Mouse (Mus musculus): ENCODE results near the gene Pacs2. TPM values are rescaled to one million over a fixed set of nuclear protein-coding genes. Genes with fewer than 3 reads are reported as not detected.
A peak's percentile ranks its signal among the peaks of the same experiment; 100 is the strongest.

Gene Pacs2
- polyA plus RNA-seq (2016; fragmentation: Nextera tagmentation; extraction: Ambion mirVana), result 17.7 and 22.0 TPM in 2 replicates

- Histone ChIP-seq H3K27me3 (ENCODE audit: low read depth, poor library complexity, severe bottlenecking) (no peaks in the 10 kb centered on the region), H3K36me3 (peaks cover 9% of the 10 kb centered on the region; the same call in 1 of the 2 replicates), H3K4me1 (peaks cover 48% of the 10 kb centered on the region), H3K27ac (replicated peaks) (peak within 1 kb of the TSS; percentile 96), H3K9me3 (replicated peaks) (no peaks in the 10 kb centered on the region), H3K4me3 (peak within 1 kb of the TSS; percentile 95)
- DNase-seq (ENCODE audit: low spot score), result peak; percentile 91
- 4% methylated on average over 73 of the region's 85 CpGs for WGBS
These were observed at the start of gene Pacs2 for GRCm38 (mm10) chr12:113013604-113014558. Gene Pacs2, plus strand, starts transcription at chr12:113014508.

DNA sequence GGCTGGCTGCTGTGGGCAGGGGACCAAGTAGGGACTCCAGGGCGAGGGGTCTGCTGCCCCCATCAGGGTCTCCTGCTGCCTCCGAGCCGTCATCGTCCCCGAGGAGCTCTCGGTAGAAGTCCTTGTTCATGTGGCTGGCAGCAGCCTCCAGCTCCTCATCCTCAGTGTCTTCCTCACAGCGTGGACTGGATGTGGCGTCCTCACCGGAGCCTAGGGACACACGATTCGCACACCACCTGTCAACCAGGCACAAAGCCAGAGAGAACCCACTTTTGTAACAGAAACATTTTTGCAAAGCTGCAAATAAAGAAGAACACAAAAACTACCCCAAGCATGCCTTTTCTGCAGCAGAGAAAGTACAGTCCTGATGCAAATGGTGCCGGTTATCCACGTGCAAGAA lies 48.5 kb upstream of the Pacs2 start:
- WGBS, result 92% methylated on average over 13 of the region's 13 CpGs
- Histone ChIP-seq H3K9me3 (replicated peaks) (no peaks in the 10 kb centered on the region), H3K27ac (replicated peaks) (no peak overlapping the region), H3K4me1 (no peaks in the 10 kb centered on the region), H3K27me3 (ENCODE audit: low read depth, poor library complexity, severe bottlenecking) (no peaks in the 10 kb centered on the region), H3K4me3 (no peak overlapping the region), H3K36me3 (peaks cover 100% of the 10 kb centered on the region)
- no peak for DNase-seq (ENCODE audit: low spot score)

DNA sequence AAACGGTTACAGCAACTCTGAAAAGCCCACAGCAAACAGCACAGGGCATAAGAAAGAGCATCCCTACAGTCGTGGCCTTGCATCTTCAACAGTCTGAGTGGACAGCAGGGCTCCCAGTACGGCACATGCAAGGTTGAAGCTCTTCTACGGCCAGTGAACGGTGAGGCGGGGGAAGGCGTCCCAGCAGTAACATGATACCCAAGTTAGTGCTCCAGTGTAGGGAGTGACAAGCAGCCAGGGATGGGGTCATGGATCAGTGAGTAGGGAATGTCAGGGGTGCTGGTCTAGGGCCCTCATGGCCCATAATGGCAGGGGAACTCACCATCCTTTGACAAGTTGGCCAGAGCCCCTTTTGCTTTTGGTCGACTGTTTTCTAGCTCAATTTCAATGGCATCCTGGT lies 45.4 kb upstream of the Pacs2 start:
- Histone ChIP-seq H3K36me3 (peaks cover 100% of the 10 kb centered on the region), H3K27me3 (ENCODE audit: low read depth, poor library complexity, severe bottlenecking) (no peaks in the 10 kb centered on the region), H3K4me1 (no peaks in the 10 kb centered on the region), H3K9me3 (replicated peaks) (no peaks in the 10 kb centered on the region), H3K4me3 (no peak overlapping the region), H3K27ac (replicated peaks) (no peak overlapping the region)
- DNase-seq (ENCODE audit: low spot score), result no peak
- 76% methylated on average over 8 of the region's 8 CpGs for WGBS

DNA sequence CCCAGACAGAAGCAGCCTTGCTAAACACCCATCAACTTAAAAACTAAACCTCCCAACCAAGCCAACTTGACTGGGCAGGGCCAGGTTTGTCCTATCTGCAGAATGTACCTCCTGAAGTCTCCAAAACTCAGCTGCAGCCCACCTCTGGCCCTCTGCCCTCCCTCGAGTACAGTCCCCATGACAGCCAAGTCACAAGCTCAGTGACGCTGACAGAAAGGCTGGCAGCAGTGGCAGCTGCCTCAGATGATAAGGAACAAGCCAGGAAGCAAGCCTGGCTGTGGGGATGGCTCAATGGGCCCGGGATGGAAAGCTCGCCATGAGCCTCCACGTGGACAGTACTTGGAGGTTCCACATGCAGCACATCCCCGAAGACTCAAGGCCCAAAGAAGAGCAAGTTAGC lies 44.7 kb upstream of the Pacs2 start:
- Histone ChIP-seq H3K4me1 (no peaks in the 10 kb centered on the region), H3K4me3 (no peak overlapping the region), H3K27me3 (ENCODE audit: low read depth, poor library complexity, severe bottlenecking) (no peaks in the 10 kb centered on the region), H3K36me3 (peaks cover 99% of the 10 kb centered on the region), H3K9me3 (replicated peaks) (no peaks in the 10 kb centered on the region), H3K27ac (replicated peaks) (no peak overlapping the region)
- WGBS, result 88% methylated on average over 6 of the region's 6 CpGs
- no peak for DNase-seq (ENCODE audit: low spot score)

DNA sequence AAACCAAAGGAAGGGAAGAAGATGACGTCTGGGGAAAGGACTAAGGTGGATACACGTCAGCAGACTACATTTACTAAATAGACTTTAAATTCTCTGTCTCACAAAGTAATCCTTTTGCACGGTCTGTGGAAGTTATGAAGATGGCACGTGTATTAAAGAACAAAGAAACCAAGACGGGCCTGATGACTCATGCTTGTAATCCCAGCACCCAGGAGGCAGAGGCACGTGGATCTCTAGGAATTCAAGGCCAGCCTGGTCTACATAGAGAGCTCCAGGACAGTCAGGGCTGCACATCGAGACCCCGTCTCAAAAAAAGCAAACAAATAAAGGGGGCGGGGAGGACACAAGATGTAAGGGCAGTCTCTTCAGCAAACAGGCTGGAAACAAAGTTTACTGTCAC lies 39.6 kb upstream of the Pacs2 start:
- H3K4me1 ChIP-seq, result peaks cover 24% of the 10 kb centered on the region
- no peaks in the 10 kb centered on the region for H3K9me3 ChIP-seq (replicated peaks)
- H3K27ac ChIP-seq (replicated peaks), result no peak overlapping the region
- H3K36me3 ChIP-seq, result peaks cover 83% of the 10 kb centered on the region
- WGBS, result 90% methylated on average over 9 of the region's 9 CpGs
- DNase-seq (ENCODE audit: low spot score), result no peak
- H3K27me3 ChIP-seq (ENCODE audit: low read depth, poor library complexity, severe bottlenecking), result 0 out of 2 replicates have a peak, but pooled peaks cover 5% of the 10 kb centered on the region
- H3K4me3 ChIP-seq, result no peak overlapping the region

DNA sequence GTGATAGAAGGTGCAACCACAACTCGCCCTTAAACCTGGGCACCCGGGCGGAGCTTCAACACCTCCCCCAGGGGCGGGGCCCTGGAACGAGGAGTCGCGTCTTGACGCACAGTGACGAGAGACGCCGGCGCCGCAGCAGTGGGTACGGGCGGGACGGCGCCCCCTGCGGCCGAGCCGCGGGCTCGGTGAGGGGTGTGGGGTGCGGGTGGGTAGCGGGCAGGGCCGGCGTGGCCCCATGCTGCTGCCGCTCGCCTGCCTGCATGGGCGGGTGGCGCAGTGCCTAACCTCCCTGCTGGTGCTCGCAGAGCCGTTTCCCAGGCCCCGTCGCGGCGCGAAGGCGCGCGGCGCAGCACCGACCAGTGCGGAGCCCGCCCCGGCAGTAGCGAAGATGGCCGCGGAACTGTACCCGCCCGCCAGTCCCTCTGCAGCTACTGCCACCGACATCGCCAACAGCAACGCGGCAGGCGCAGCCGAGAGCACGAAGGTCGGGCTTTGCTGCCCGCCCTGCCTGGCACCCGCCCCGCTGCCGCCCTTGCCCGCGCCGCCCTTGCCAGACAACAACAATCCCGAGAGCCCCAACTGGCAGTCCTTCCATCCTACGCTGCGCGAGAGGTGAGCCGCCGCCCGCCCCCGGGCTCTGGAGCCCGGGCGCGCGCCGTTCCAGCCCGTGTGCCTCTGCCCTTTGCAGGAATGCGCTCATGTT lies 37.8 kb upstream of the Pacs2 start, which contains the start of gene Btbd6:
Gene Btbd6, plus strand, starts transcription at position 112 of the 703 bp plus-strand sequence.
- Histone ChIP-seq H3K4me3 (peak within 1 kb of the TSS; percentile 87), H3K27ac (replicated peaks) (peak within 1 kb of the TSS; percentile 94), H3K27me3 (ENCODE audit: low read depth, poor library complexity, severe bottlenecking) (0 out of 2 replicates have a peak, but pooled peaks cover 5% of the 10 kb centered on the region), H3K4me1 (peaks cover 24% of the 10 kb centered on the region), H3K36me3 (peaks cover 83% of the 10 kb centered on the region), H3K9me3 (replicated peaks) (no peaks in the 10 kb centered on the region)
- peak; percentile 84 for DNase-seq (ENCODE audit: low spot score)
- WGBS, result 1% methylated on average over 78 of the region's 80 CpGs

DNA sequence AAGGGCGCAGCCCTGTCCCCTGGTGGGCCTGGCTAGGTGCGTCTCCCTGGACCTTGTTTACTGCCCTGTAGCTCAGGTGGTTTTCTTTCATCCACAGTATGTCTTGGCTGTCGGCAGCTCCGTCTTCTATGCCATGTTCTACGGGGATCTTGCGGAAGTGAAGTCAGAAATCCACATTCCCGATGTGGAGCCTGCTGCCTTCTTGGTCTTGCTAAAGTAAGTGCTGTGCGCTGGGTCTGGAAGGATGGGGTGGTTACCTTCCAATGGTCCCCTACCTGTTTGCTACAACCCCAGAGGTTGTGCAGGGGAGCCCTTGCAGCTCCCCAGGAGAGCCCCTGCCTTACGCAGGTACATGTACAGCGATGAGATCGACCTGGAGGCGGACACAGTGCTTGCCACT lies 37.2 kb upstream of the Pacs2 start:
- no peak for DNase-seq (ENCODE audit: low spot score)
- Histone ChIP-seq H3K27me3 (ENCODE audit: low read depth, poor library complexity, severe bottlenecking) (0 out of 2 replicates have a peak, but pooled peaks cover 5% of the 10 kb centered on the region), H3K27ac (replicated peaks) (peak overlapping the region; percentile 94), H3K4me3 (peak overlapping the region; percentile 87), H3K9me3 (replicated peaks) (no peaks in the 10 kb centered on the region), H3K36me3 (peaks cover 83% of the 10 kb centered on the region), H3K4me1 (peaks cover 24% of the 10 kb centered on the region)
- WGBS, result 47% methylated on average over 12 of the region's 12 CpGs

GRCm38 (mm10) chr12:112982031-112982430 lies 32.3 kb upstream of the Pacs2 start:
- WGBS, result 94% methylated on average over 2 of the region's 2 CpGs
- Histone ChIP-seq H3K4me1 (peaks cover 9% of the 10 kb centered on the region), H3K4me3 (no peak overlapping the region), H3K9me3 (replicated peaks) (no peaks in the 10 kb centered on the region), H3K27me3 (ENCODE audit: low read depth, poor library complexity, severe bottlenecking) (0 out of 2 replicates have a peak, but pooled peaks cover 5% of the 10 kb centered on the region), H3K36me3 (peaks cover 96% of the 10 kb centered on the region), H3K27ac (replicated peaks) (no peak overlapping the region)
- no peak for DNase-seq (ENCODE audit: low spot score)

DNA sequence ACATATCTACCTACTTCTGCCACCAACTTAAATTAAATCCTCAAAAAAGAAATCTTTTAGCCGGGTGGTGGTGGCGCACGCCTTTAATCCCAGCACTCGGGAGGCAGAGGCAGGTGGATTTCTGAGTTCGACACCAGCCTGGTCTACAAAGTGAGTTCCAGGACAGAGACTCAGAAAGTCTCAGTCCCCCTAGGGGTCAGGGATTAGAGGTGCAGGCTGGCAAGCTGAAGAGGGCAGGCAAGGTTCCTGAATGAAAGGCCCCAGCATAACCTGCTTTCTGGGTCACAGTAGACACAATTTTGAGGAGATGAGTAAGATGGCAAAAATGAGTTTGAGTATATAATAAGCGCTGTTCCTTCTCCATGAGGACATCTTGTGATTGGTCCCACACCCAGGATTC lies 29.0 kb upstream of the Pacs2 start:
- peaks cover 85% of the 10 kb centered on the region for H3K36me3 ChIP-seq

GRCm38 (mm10) chr12:112987877-112988276 lies 26.4 kb upstream of the Pacs2 start:
- no peaks in the 10 kb centered on the region for H3K9me3 ChIP-seq (replicated peaks)
- no peak for DNase-seq (ENCODE audit: low spot score)
- H3K4me1 ChIP-seq, result no peaks in the 10 kb centered on the region
- H3K27ac ChIP-seq (replicated peaks), result no peak overlapping the region
- H3K4me3 ChIP-seq, result no peak overlapping the region
- no peaks in the 10 kb centered on the region for H3K27me3 ChIP-seq (ENCODE audit: low read depth, poor library complexity, severe bottlenecking)
- H3K36me3 ChIP-seq, result peaks cover 83% of the 10 kb centered on the region
- 72% methylated on average over 6 of the region's 6 CpGs for WGBS

More for the DNA sequence above, 29.0 kb upstream of the Pacs2 start:
- DNase-seq (ENCODE audit: low spot score), result no peak
- Histone ChIP-seq H3K27ac (replicated peaks) (no peak overlapping the region), H3K9me3 (replicated peaks) (no peaks in the 10 kb centered on the region), H3K4me3 (no peak overlapping the region), H3K4me1 (no peaks in the 10 kb centered on the region), H3K27me3 (ENCODE audit: low read depth, poor library complexity, severe bottlenecking) (no peaks in the 10 kb centered on the region)
- 94% methylated on average over 6 of the region's 6 CpGs for WGBS

GRCm38 (mm10) chr12:112990706-112991405 lies 23.5 kb upstream of the Pacs2 start:
- Histone ChIP-seq H3K36me3 (peaks cover 80% of the 10 kb centered on the region), H3K27me3 (ENCODE audit: low read depth, poor library complexity, severe bottlenecking) (no peaks in the 10 kb centered on the region), H3K9me3 (replicated peaks) (no peaks in the 10 kb centered on the region), H3K4me1 (no peaks in the 10 kb centered on the region), H3K4me3 (no peak overlapping the region), H3K27ac (replicated peaks) (no peak overlapping the region)
- DNase-seq (ENCODE audit: low spot score), result no peak
- WGBS, result 91% methylated on average over 5 of the region's 5 CpGs

- Histone ChIP-seq H3K9me3 (replicated peaks) (no peaks in the 10 kb centered on the region), H3K4me1 (0 out of 2 replicates have a peak, but pooled peaks cover under 1% of the 10 kb centered on the region), H3K36me3 (peaks cover 80% of the 10 kb centered on the region), H3K27me3 (ENCODE audit: low read depth, poor library complexity, severe bottlenecking) (no peaks in the 10 kb centered on the region), H3K27ac (replicated peaks) (no peak overlapping the region), H3K4me3 (no peak overlapping the region)
- WGBS, result 93% methylated on average over 2 of the region's 2 CpGs
- DNase-seq (ENCODE audit: low spot score), result no peak
These were observed 22.9 kb upstream of the Pacs2 start for GRCm38 (mm10) chr12:112991444-112991843.

Measured in midbrain, embryonic 10.5 days (tissue).